Mouse (Mus musculus) limb, embryonic 12.5 days (tissue): ENCODE data around the gene Rab3gap1. TPM values are rescaled to one million over a fixed set of nuclear protein-coding genes. Genes with fewer than 3 reads are reported as not detected.

ENCODE experiments used
- ATAC-seq: fragments of 200-750 bp; cut with Nextera tagmentation; 2 replicates; pipeline ENCODE4 v1.8.0; 2017; ENCODE audit warnings: low read depth, moderate TSS enrichment; ENCODE audit not compliant: insufficient number of reproducible peaks, insufficient read depth, low FRiP score, low TSS enrichment
- H3K27ac ChIP-seq: fragments of 300-500 bp; sonication (generic); 2 replicates; pipeline ENCODE4 v1.5.1; 2016; ENCODE audit warnings: mild to moderate bottlenecking, moderate library complexity
- H3K27me3 ChIP-seq: fragments of 300-500 bp; sonication (generic); 2 replicates; pipeline ENCODE4 v1.6.1; 2016; ENCODE audit warnings: mild to moderate bottlenecking, moderate library complexity
- H3K36me3 ChIP-seq: fragments of 300-500 bp; sonication (generic); 2 replicates; pipeline ENCODE4 v1.6.1; 2016; ENCODE audit warnings: mild to moderate bottlenecking, moderate library complexity
- H3K4me1 ChIP-seq: fragments of 300-500 bp; sonication (generic); replicated peaks from 2 replicates; pipeline ENCODE4 v1.6.1; 2016
- H3K4me2 ChIP-seq: fragments of 300-500 bp; sonication (generic); 2 replicates; pipeline ENCODE4 v1.6.1; 2016; ENCODE audit warnings: mild to moderate bottlenecking, moderate library complexity
- H3K4me3 ChIP-seq: fragments of 300-500 bp; sonication (generic); replicated peaks from 2 replicates; pipeline ENCODE4 v1.5.1; 2016; ENCODE audit warnings: mild to moderate bottlenecking
- H3K9ac ChIP-seq: fragments of 300-500 bp; sonication (generic); replicated peaks from 2 replicates; pipeline ENCODE4 v1.6.1; 2016; ENCODE audit warnings: mild to moderate bottlenecking, moderate library complexity
- H3K9me3 ChIP-seq: fragments of 300-500 bp; sonication (generic); 2 replicates; pipeline ENCODE4 v1.6.1; 2016; ENCODE audit warnings: mild to moderate bottlenecking, moderate library complexity
- WGBS: fragments of 180-500 bp; shearing (Covaris S2); methylation state at CpG from one replicate; pipeline ENCODE4 v1.1.7; 2016; 5-methylcytosine and 5-hydroxymethylcytosine counted together
- polyA plus RNA-seq: library from polyadenylated mRNA; unstranded; fragments of >200 nt; fragmentation: Nextera tagmentation; extraction: Ambion mirVana; gene quantifications from 2 replicates; pipeline ENCODE4 v1.2.1, GENCODE M21; 2016

Gene Rab3gap1
- polyA plus RNA-seq, 1 experiment from 2014 or later, result 23.7 TPM

- Histone ChIP-seq H3K4me3 (no peak overlapping the region), H3K27ac (no peak overlapping the region), H3K4me1 (0 out of 2 replicates have a peak, but pooled peaks cover 3% of the 10 kb centered on the region), H3K9me3 (no peaks in the 10 kb centered on the region), H3K4me2 (no peak overlapping the region), H3K9ac (no peak overlapping the region), H3K36me3 (peaks cover 26% of the 10 kb centered on the region; the same call in 1 of the 2 replicates), H3K27me3 (no peaks in the 10 kb centered on the region)
- WGBS, result 89% methylated on average over 1 of the region's 1 CpGs
- no peak for ATAC-seq
Measured at GRCm38 (mm10) chr1:127956524-127956923, 88.0 kb downstream of the Rab3gap1 start.

GRCm38 (mm10) chr1:127958801-127959200 is 90.2 kb downstream of the Rab3gap1 start:
- Histone ChIP-seq H3K4me2 (no peak overlapping the region), H3K27me3 (no peaks in the 10 kb centered on the region), H3K9me3 (no peaks in the 10 kb centered on the region), H3K4me3 (no peak overlapping the region), H3K27ac (no peak overlapping the region; the same call in 1 of the 2 replicates), H3K4me1 (0 out of 2 replicates have a peak, but pooled peaks cover 3% of the 10 kb centered on the region), H3K36me3 (peaks cover 13% of the 10 kb centered on the region; the same call in 1 of the 2 replicates), H3K9ac (no peak overlapping the region)
- 61% methylated on average over 5 of the region's 5 CpGs for WGBS
- no peak for ATAC-seq

GRCm38 (mm10) chr1:127959312-127959718 is 90.7 kb downstream of the Rab3gap1 start:
- no peaks in the 10 kb centered on the region for H3K27me3 ChIP-seq
- no peak overlapping the region for H3K9ac ChIP-seq
- WGBS, result 71% methylated on average over 7 of the region's 7 CpGs
- no peak overlapping the region for H3K4me3 ChIP-seq
- H3K4me2 ChIP-seq, result no peak overlapping the region
- ATAC-seq, result no peak
- H3K36me3 ChIP-seq, result peaks cover 10% of the 10 kb centered on the region
- H3K9me3 ChIP-seq, result no peaks in the 10 kb centered on the region
- H3K27ac ChIP-seq, result no peak overlapping the region; the same call in 1 of the 2 replicates
- H3K4me1 ChIP-seq, result 0 out of 2 replicates have a peak, but pooled peaks cover 3% of the 10 kb centered on the region

GRCm38 (mm10) chr1:127961140-127961539 is 92.6 kb downstream of the Rab3gap1 start:
- Histone ChIP-seq H3K27me3 (no peaks in the 10 kb centered on the region), H3K9ac (no peak overlapping the region), H3K9me3 (no peaks in the 10 kb centered on the region), H3K27ac (no peak overlapping the region), H3K4me3 (no peak overlapping the region), H3K4me1 (0 out of 2 replicates have a peak, but pooled peaks cover 3% of the 10 kb centered on the region), H3K36me3 (peaks cover 18% of the 10 kb centered on the region), H3K4me2 (no peak overlapping the region)
- no peak for ATAC-seq
- WGBS, result 96% methylated on average over 1 of the region's 1 CpGs

- Histone ChIP-seq H3K4me1 (0 out of 2 replicates have a peak, but pooled peaks cover 3% of the 10 kb centered on the region), H3K9ac (no peak overlapping the region), H3K9me3 (no peaks in the 10 kb centered on the region), H3K27ac (no peak overlapping the region), H3K4me2 (no peak overlapping the region), H3K4me3 (no peak overlapping the region), H3K27me3 (no peaks in the 10 kb centered on the region), H3K36me3 (peaks cover 18% of the 10 kb centered on the region)
- ATAC-seq, result no peak
- WGBS, result 85% methylated on average over 3 of the region's 3 CpGs
Measured at GRCm38 (mm10) chr1:127963326-127963725, 94.8 kb downstream of the Rab3gap1 start.

- Histone ChIP-seq H3K4me3 (no peak overlapping the region), H3K4me2 (no peak overlapping the region), H3K9ac (no peak overlapping the region), H3K9me3 (no peaks in the 10 kb centered on the region), H3K27ac (no peak overlapping the region), H3K36me3 (peaks cover 6% of the 10 kb centered on the region; the same call in 1 of the 2 replicates), H3K27me3 (no peaks in the 10 kb centered on the region), H3K4me1 (no peaks in the 10 kb centered on the region)
- 85% methylated on average over 4 of the region's 4 CpGs for WGBS
- ATAC-seq, result no peak
Measured at GRCm38 (mm10) chr1:127970870-127971269, 102.3 kb downstream of the Rab3gap1 start.

GRCm38 (mm10) chr1:127974082-127974481 is 105.5 kb downstream of the Rab3gap1 start:
- Histone ChIP-seq H3K4me2 (no peak overlapping the region), H3K9me3 (no peaks in the 10 kb centered on the region), H3K9ac (no peak overlapping the region), H3K4me1 (no peaks in the 10 kb centered on the region), H3K36me3 (peaks cover 6% of the 10 kb centered on the region; the same call in 1 of the 2 replicates), H3K27me3 (no peaks in the 10 kb centered on the region), H3K4me3 (no peak overlapping the region), H3K27ac (no peak overlapping the region)
- ATAC-seq, result no peak
- 91% methylated on average over 4 of the region's 4 CpGs for WGBS

GRCm38 (mm10) chr1:127975676-127976075 is 107.1 kb downstream of the Rab3gap1 start:
- Histone ChIP-seq H3K36me3 (peaks cover 4% of the 10 kb centered on the region; the same call in 1 of the 2 replicates), H3K27ac (no peak overlapping the region), H3K4me3 (no peak overlapping the region), H3K27me3 (no peaks in the 10 kb centered on the region), H3K4me1 (no peaks in the 10 kb centered on the region), H3K4me2 (no peak overlapping the region), H3K9me3 (no peaks in the 10 kb centered on the region), H3K9ac (no peak overlapping the region)
- ATAC-seq, result no peak
- 85% methylated on average over 2 of the region's 2 CpGs for WGBS

GRCm38 (mm10) chr1:127976106-127976505 is 107.5 kb downstream of the Rab3gap1 start:
- 86% methylated on average over 6 of the region's 6 CpGs for WGBS
- H3K4me2 ChIP-seq, result no peak overlapping the region
- no peak overlapping the region for H3K9ac ChIP-seq
- H3K9me3 ChIP-seq, result no peaks in the 10 kb centered on the region
- H3K4me3 ChIP-seq, result no peak overlapping the region
- H3K27me3 ChIP-seq, result no peaks in the 10 kb centered on the region
- ATAC-seq, result no peak
- no peaks in the 10 kb centered on the region for H3K4me1 ChIP-seq
- H3K27ac ChIP-seq, result no peak overlapping the region
- peaks cover 4% of the 10 kb centered on the region; the same call in 1 of the 2 replicates for H3K36me3 ChIP-seq

GRCm38 (mm10) chr1:127978125-127978524 is 109.6 kb downstream of the Rab3gap1 start:
- H3K36me3 ChIP-seq, result no peaks in the 10 kb centered on the region
- no peaks in the 10 kb centered on the region for H3K9me3 ChIP-seq
- H3K4me1 ChIP-seq, result no peaks in the 10 kb centered on the region
- H3K4me3 ChIP-seq, result no peak overlapping the region
- ATAC-seq, result no peak
- H3K9ac ChIP-seq, result no peak overlapping the region
- 97% methylated on average over 1 of the region's 1 CpGs for WGBS
- no peak overlapping the region for H3K4me2 ChIP-seq
- H3K27ac ChIP-seq, result no peak overlapping the region
- no peaks in the 10 kb centered on the region for H3K27me3 ChIP-seq

GRCm38 (mm10) chr1:127980911-127981559 is 112.5 kb downstream of the Rab3gap1 start:
- H3K4me3 ChIP-seq, result no peak overlapping the region
- H3K27ac ChIP-seq, result no peak overlapping the region
- 26% methylated on average over 2 of the region's 2 CpGs for WGBS
- H3K9ac ChIP-seq, result no peak overlapping the region
- H3K4me2 ChIP-seq, result no peak overlapping the region
- peaks cover 7% of the 10 kb centered on the region; the same call in 1 of the 2 replicates for H3K4me1 ChIP-seq
- no peaks in the 10 kb centered on the region for H3K9me3 ChIP-seq
- ATAC-seq, result no peak; the same call in 1 of the 2 replicates
- no peaks in the 10 kb centered on the region for H3K36me3 ChIP-seq
- H3K27me3 ChIP-seq, result no peaks in the 10 kb centered on the region
